Mouse (Mus musculus) MEL (cell line): ENCODE measurements at regions not wholly inside any gene's neighbourhood (a gene's known extent, or its start where the extent isn't known, plus 50 kb on each side); places are given as distances from the start of the nearest gene placed in this dataset.

Experiments used
- DNase-seq: peaks from one replicate; pipeline ENCODE4 v3.0.0; 2011; ENCODE audit warnings: low read depth, low spot score
- H3K27ac ChIP-seq: 2 replicates; pipeline ENCODE4 v1.5.1; 2012; ENCODE audit warnings: low read depth, mild to moderate bottlenecking, control low read depth, low read length, moderate library complexity; ENCODE audit not compliant: control insufficient read depth
- H3K27me3 ChIP-seq, 2 experiments: fragments of 150-350 bp in 1 of 2; sonication (generic) in 1 of 2; 2 replicates each; pipeline ENCODE4 v1.6.1; 2012; ENCODE audit warnings: low read length in 2 of 2, mild to moderate bottlenecking in 2 of 2, improper control_type of control experiment in 1 of 2, moderate library complexity in 1 of 2; ENCODE audit not compliant: insufficient read depth in 2 of 2, control insufficient read depth in 1 of 2
- H3K36me3 ChIP-seq, 2 experiments: 2 replicates each; pipeline ENCODE4 v1.6.1; 2012 to 2014; ENCODE audit warnings: low read length in 2 of 2, improper control_type of control experiment in 1 of 2, inconsistent platforms in 1 of 2, mild to moderate bottlenecking in 1 of 2; ENCODE audit not compliant: insufficient read depth in 2 of 2, control insufficient read depth in 1 of 2
- H3K4me1 ChIP-seq, 2 experiments: fragments of 150-350 bp in 1 of 2; sonication (generic) in 1 of 2; 2 replicates each; pipeline ENCODE4 v1.6.1; 2012; ENCODE audit warnings: low read length in 2 of 2, improper control_type of control experiment in 1 of 2, mild to moderate bottlenecking in 1 of 2; ENCODE audit not compliant: insufficient read depth in 2 of 2, control insufficient read depth in 1 of 2
- H3K4me3 ChIP-seq, 2 experiments: fragments of 150-350 bp in 1 of 2; sonication (generic) in 1 of 2; 2 replicates each; pipeline ENCODE4 v1.5.1; 2012; ENCODE audit warnings: low read depth in 2 of 2, low read length in 2 of 2, mild to moderate bottlenecking in 2 of 2, moderate library complexity in 2 of 2, control low read depth in 1 of 2, improper control_type of control experiment in 1 of 2; ENCODE audit not compliant: control insufficient read depth in 1 of 2, insufficient read depth in 1 of 2
- H3K79me2 ChIP-seq: 2 replicates; pipeline ENCODE4 v1.6.1; 2012; ENCODE audit warnings: mild to moderate bottlenecking, low read length, moderate library complexity; ENCODE audit not compliant: control insufficient read depth, poor library complexity, insufficient read depth
- H3K9ac ChIP-seq: 2 replicates; pipeline ENCODE4 v1.6.1; 2012; ENCODE audit warnings: low read depth, mild to moderate bottlenecking, control low read depth, low read length, moderate library complexity; ENCODE audit not compliant: control insufficient read depth, poor library complexity, severe bottlenecking
- H3K9me3 ChIP-seq: fragments of 150-350 bp; sonication (generic); replicated peaks from 2 replicates; pipeline ENCODE4 v1.6.1; 2012; ENCODE audit warnings: mild to moderate bottlenecking, low read length, improper control_type of control experiment, moderate library complexity; ENCODE audit not compliant: insufficient read depth
- BHLHE40 ChIP-seq: IDR thresholded peaks from 2 replicates; pipeline ENCODE4 v1.6.1; 2012; ENCODE audit warnings: low read depth, mild to moderate bottlenecking, inconsistent platforms, low read length, improper control_type of control experiment, borderline replicate concordance
- E2F4 ChIP-seq: IDR thresholded peaks from 2 replicates; pipeline ENCODE4 v1.6.1; 2011; ENCODE audit warnings: low read depth, low read length, improper control_type of control experiment, borderline replicate concordance
- ETS1 ChIP-seq: IDR thresholded peaks from 2 replicates; pipeline ENCODE4 v1.6.1; 2012; ENCODE audit warnings: low read depth, mild to moderate bottlenecking, inconsistent platforms, low read length, improper control_type of control experiment, moderate library complexity
- GABPA ChIP-seq: IDR thresholded peaks from 2 replicates; pipeline ENCODE4 v1.6.1; 2012; ENCODE audit warnings: low read depth, mild to moderate bottlenecking, inconsistent platforms, low read length, improper control_type of control experiment, moderate library complexity
- GATA1 ChIP-seq: IDR thresholded peaks from 2 replicates; pipeline ENCODE4 v1.6.1; 2011; ENCODE audit warnings: low read depth, low read length, improper control_type of control experiment
- MAFK ChIP-seq: IDR thresholded peaks from 2 replicates; pipeline ENCODE4 v1.6.1; 2011; ENCODE audit warnings: low read depth, mild to moderate bottlenecking, low read length, improper control_type of control experiment, borderline replicate concordance
- MAZ ChIP-seq: IDR thresholded peaks from 2 replicates; pipeline ENCODE4 v1.6.1; 2012; ENCODE audit warnings: low read depth, mild to moderate bottlenecking, inconsistent platforms, low read length, improper control_type of control experiment
- MEF2A ChIP-seq: IDR thresholded peaks from 2 replicates; pipeline ENCODE4 v1.6.1; 2014; ENCODE audit warnings: low read depth, mild to moderate bottlenecking, inconsistent platforms, low read length, improper control_type of control experiment; ENCODE audit not compliant: poor library complexity, insufficient replicate concordance, severe bottlenecking; ENCODE audit errors: extremely low read depth
- MXI1 ChIP-seq: IDR thresholded peaks from 2 replicates; pipeline ENCODE4 v1.6.1; 2011; ENCODE audit warnings: mild to moderate bottlenecking, low read depth, low read length, improper control_type of control experiment
- MYC ChIP-seq: IDR thresholded peaks from 2 replicates; pipeline ENCODE4 v1.6.1; 2011; ENCODE audit warnings: low read depth, mild to moderate bottlenecking, low read length, improper control_type of control experiment, moderate library complexity
- NELFE ChIP-seq: IDR thresholded peaks from 2 replicates; pipeline ENCODE4 v1.6.1; 2011; ENCODE audit warnings: low read depth, low read length, improper control_type of control experiment
- NRF1 ChIP-seq: IDR thresholded peaks from 2 replicates; pipeline ENCODE4 v1.6.1; 2014; ENCODE audit warnings: low read depth, mild to moderate bottlenecking, inconsistent platforms, low read length, improper control_type of control experiment, moderate library complexity; ENCODE audit not compliant: poor library complexity, insufficient read depth, severe bottlenecking
- POLR2AphosphoS2 ChIP-seq: IDR thresholded peaks from 2 replicates; pipeline ENCODE4 v1.6.1; 2011; ENCODE audit warnings: low read length, improper control_type of control experiment
- SIN3A ChIP-seq: IDR thresholded peaks from 2 replicates; pipeline ENCODE4 v1.6.1; 2012; ENCODE audit warnings: low read length, improper control_type of control experiment, inconsistent platforms
- SMC3 ChIP-seq: IDR thresholded peaks from 2 replicates; pipeline ENCODE4 v1.6.1; 2011; ENCODE audit warnings: low read depth, low read length, improper control_type of control experiment
- TBP ChIP-seq: IDR thresholded peaks from 2 replicates; pipeline ENCODE4 v1.8.0; 2011; ENCODE audit warnings: low read depth, low read length, improper control_type of control experiment
- UBTF ChIP-seq: IDR thresholded peaks from 2 replicates; pipeline ENCODE4 v1.6.1; 2012; ENCODE audit warnings: low read depth, mild to moderate bottlenecking, inconsistent platforms, low read length, improper control_type of control experiment, moderate library complexity, borderline replicate concordance; ENCODE audit not compliant: insufficient read depth
- USF2 ChIP-seq, 2 experiments: IDR thresholded peaks; 2 replicates each; pipeline ENCODE4 v1.6.1; 2011 to 2012; ENCODE audit warnings: improper control_type of control experiment in 2 of 2, low read length in 2 of 2, borderline replicate concordance in 1 of 2, inconsistent platforms in 1 of 2, low read depth in 1 of 2, mild to moderate bottlenecking in 1 of 2; ENCODE audit not compliant: insufficient read depth in 1 of 2
- ZNF384 ChIP-seq: IDR thresholded peaks from 2 replicates; pipeline ENCODE4 v1.6.1; 2012; ENCODE audit warnings: low read depth, mild to moderate bottlenecking, inconsistent platforms, low read length, improper control_type of control experiment

DNA sequence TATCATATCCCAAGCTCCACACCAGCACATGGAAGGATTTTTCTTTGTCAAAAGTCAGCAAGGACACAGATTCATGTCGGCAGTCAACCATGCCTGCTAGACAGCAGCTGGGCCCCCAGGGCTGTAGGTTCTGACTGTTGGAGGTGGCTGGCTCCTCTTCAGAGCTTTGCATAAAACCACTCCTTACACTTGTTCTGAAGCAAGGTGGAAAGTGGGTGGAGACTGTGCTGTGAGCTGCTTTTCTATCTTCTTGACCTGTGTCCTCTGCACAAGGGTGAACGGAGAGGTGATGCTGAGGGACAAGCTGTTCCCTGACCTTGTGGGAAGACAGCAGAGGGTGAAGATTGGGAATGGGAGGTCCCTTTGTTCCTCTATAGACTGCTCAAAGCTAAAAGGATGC, 185.2 kb downstream of the Cmpk2 start:
- DNase-seq, result no peak
- Histone ChIP-seq H3K79me2 (no peaks in the 10 kb centered on the region), H3K4me1 (no peaks in the 10 kb centered on the region), H3K36me3 (no peaks in the 10 kb centered on the region), H3K27ac (no peak overlapping the region), H3K4me3 (no peak overlapping the region), H3K27me3 (no peaks in the 10 kb centered on the region), H3K9ac (no peak overlapping the region), H3K9me3 (no peaks in the 10 kb centered on the region)
- TF ChIP-seq MXI1, result no peak
- TF ChIP-seq ZNF384, result no peak
- TF ChIP-seq MAZ, result no peak
- no peak for TF ChIP-seq ETS1
- no peak for TF ChIP-seq SMC3
- TF ChIP-seq GABPA, result no peak
- no peak for TF ChIP-seq E2F4
- no peak for TF ChIP-seq SIN3A
- TF ChIP-seq GATA1, result no peak
- no peak for TF ChIP-seq NRF1
- TF ChIP-seq USF2 (IDR thresholded peaks at IDR 0.05; ENCODE audit: borderline replicate concordance in 1 of 2, insufficient read depth in 1 of 2, low read depth in 1 of 2, low read length in 2 of 2), result no peak
- no peak for TF ChIP-seq POLR2AphosphoS2
- TF ChIP-seq BHLHE40, result no peak
- TF ChIP-seq UBTF, result no peak
- no peak for TF ChIP-seq MAFK
- no peak for TF ChIP-seq TBP
- TF ChIP-seq MEF2A, result no peak
- TF ChIP-seq NELFE, result no peak
- no peak for TF ChIP-seq MYC

GRCm38 (mm10) chr12:26653781-26654180, 184.8 kb downstream of the Cmpk2 start:
- H3K27me3 ChIP-seq, result no peaks in the 10 kb centered on the region
- H3K9me3 ChIP-seq, result no peaks in the 10 kb centered on the region
- no peak overlapping the region for H3K4me3 ChIP-seq
- H3K9ac ChIP-seq, result no peak overlapping the region
- TF ChIP-seq SIN3A (no peak), GATA1 (no peak)
- H3K27ac ChIP-seq, result no peak overlapping the region
- no peak for DNase-seq
- H3K4me1 ChIP-seq, result no peaks in the 10 kb centered on the region
- H3K79me2 ChIP-seq, result no peaks in the 10 kb centered on the region
- no peaks in the 10 kb centered on the region for H3K36me3 ChIP-seq
